Mouse (Mus musculus): ENCODE data around the gene Cnbp. TPM values are rescaled to one million over a fixed set of nuclear protein-coding genes. Genes with fewer than 3 reads are reported as not detected.

Gene Cnbp
- polyA plus RNA-seq, 1 experiment: 237 TPM

- WGBS: 30% methylated on average over 9 of the region's 9 CpGs
- no peak overlapping the region for H3K27ac ChIP-seq (ENCODE audit: control insufficient read depth, insufficient read depth, low read depth, low read length, poor library complexity)
- no peak for TF ChIP-seq POLR2A (IDR thresholded peaks at IDR 0.05; ENCODE audit: borderline replicate concordance, control insufficient read depth, low read depth, low read length)
- H3K4me3 ChIP-seq (replicated peaks; ENCODE audit: control insufficient read depth, low read depth, low read length): no peak overlapping the region
- no peaks in the 10 kb centered on the region for H3K4me1 ChIP-seq (ENCODE audit: control insufficient read depth, insufficient read depth, low read length)
Observed at GRCm38 (mm10) chr6:87868871-87869506, 18.1 kb upstream of the Cnbp start.

DNA sequence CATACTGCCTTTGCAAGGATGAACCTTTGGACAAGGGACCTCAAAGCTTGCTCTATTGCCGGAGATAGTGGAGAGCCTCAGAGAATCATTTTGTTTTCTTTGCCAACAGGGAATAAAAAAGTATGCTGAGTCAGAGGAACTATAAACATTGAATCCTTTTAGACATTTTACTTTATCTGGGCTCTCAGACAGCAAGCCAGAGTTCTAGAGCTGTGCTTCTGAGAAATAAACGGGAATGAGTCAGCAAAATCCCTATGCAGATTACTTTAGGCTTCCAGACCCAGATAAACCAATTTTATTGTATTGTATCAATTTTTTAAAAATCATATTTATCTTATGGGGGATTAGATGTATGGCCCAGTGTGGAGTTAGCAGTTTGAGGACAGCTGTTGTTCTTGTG lies 16.4 kb upstream of the Cnbp start:
- TF ChIP-seq CTCF (IDR thresholded peaks at IDR 0.05; ENCODE audit: control insufficient read depth, insufficient read depth, low read length) (no peak), POLR2A (IDR thresholded peaks at IDR 0.05; ENCODE audit: borderline replicate concordance, control insufficient read depth, low read depth, low read length) (no peak)
- H3K4me3 ChIP-seq (replicated peaks; ENCODE audit: control insufficient read depth, low read depth, low read length): no peak overlapping the region
- no peak overlapping the region for H3K27ac ChIP-seq (ENCODE audit: control insufficient read depth, insufficient read depth, low read depth, low read length, poor library complexity)
- 34% methylated on average over 2 of the region's 2 CpGs for WGBS
- H3K4me1 ChIP-seq (ENCODE audit: control insufficient read depth, insufficient read depth, low read length): no peaks in the 10 kb centered on the region

- Histone ChIP-seq H3K4me3 (replicated peaks; ENCODE audit: control insufficient read depth, low read depth, low read length) (no peak overlapping the region), H3K27ac (ENCODE audit: control insufficient read depth, insufficient read depth, low read depth, low read length, poor library complexity) (no peak overlapping the region), H3K4me1 (ENCODE audit: control insufficient read depth, insufficient read depth, low read length) (no peaks in the 10 kb centered on the region)
- WGBS: 70% methylated on average over 6 of the region's 6 CpGs
- TF ChIP-seq POLR2A (IDR thresholded peaks at IDR 0.05; ENCODE audit: borderline replicate concordance, control insufficient read depth, low read depth, low read length): no peak
- no peak for TF ChIP-seq CTCF (IDR thresholded peaks at IDR 0.05; ENCODE audit: control insufficient read depth, insufficient read depth, low read length)
Observed at GRCm38 (mm10) chr6:87866211-87866610, 15.3 kb upstream of the Cnbp start.

- Histone ChIP-seq H3K4me1 (ENCODE audit: control insufficient read depth, insufficient read depth, low read length) (no peaks in the 10 kb centered on the region; the same call in 1 of the 2 replicates), H3K27ac (ENCODE audit: control insufficient read depth, insufficient read depth, low read depth, low read length, poor library complexity) (no peak overlapping the region), H3K4me3 (replicated peaks; ENCODE audit: control insufficient read depth, low read depth, low read length) (no peak overlapping the region)
- no peak for TF ChIP-seq CTCF (IDR thresholded peaks at IDR 0.05; ENCODE audit: control insufficient read depth, insufficient read depth, low read length)
- TF ChIP-seq POLR2A (IDR thresholded peaks at IDR 0.05; ENCODE audit: borderline replicate concordance, control insufficient read depth, low read depth, low read length): no peak
- 39% methylated on average over 1 of the region's 1 CpGs for WGBS
Observed at GRCm38 (mm10) chr6:87857071-87857470, 6.2 kb upstream of the Cnbp start.

DNA sequence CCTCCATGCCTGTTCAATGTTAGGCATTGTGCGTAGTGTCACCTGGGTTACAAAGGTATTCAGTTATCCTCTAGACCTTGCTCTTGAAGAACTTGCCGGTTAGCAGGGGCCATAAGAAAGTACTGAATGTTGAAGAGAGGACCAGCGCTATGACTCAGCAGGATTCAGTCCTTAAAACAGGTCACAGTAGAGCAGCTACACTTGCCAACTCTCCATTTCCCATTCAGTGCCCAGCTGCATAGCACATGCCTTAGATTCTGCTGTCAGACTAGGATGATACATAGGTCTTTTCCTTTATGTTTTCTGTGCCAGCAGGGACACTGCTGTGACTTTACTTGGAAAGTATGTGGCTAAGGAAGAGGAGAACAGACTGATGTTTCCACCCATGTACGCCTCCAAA lies 2.5 kb upstream of the Cnbp start:
- Histone ChIP-seq H3K4me3 (replicated peaks; ENCODE audit: control insufficient read depth, low read depth, low read length) (no peak overlapping the region), H3K27ac (ENCODE audit: control insufficient read depth, insufficient read depth, low read depth, low read length, poor library complexity) (no peak overlapping the region)
- 65% methylated on average over 4 of the region's 4 CpGs for WGBS

GRCm38 (mm10) chr6:87851871-87852270 lies 965 bp upstream of the Cnbp start:
- WGBS: 81% methylated on average over 6 of the region's 6 CpGs
- Histone ChIP-seq H3K27ac (ENCODE audit: control insufficient read depth, insufficient read depth, low read depth, low read length, poor library complexity) (no peak overlapping the region), H3K4me1 (ENCODE audit: control insufficient read depth, insufficient read depth, low read length) (peaks cover 3% of the 10 kb centered on the region; the same call in 1 of the 2 replicates), H3K4me3 (replicated peaks; ENCODE audit: control insufficient read depth, low read depth, low read length) (no peak overlapping the region)
- no peak for TF ChIP-seq POLR2A (IDR thresholded peaks at IDR 0.05; ENCODE audit: borderline replicate concordance, control insufficient read depth, low read depth, low read length)
- TF ChIP-seq CTCF (IDR thresholded peaks at IDR 0.05; ENCODE audit: control insufficient read depth, insufficient read depth, low read length): no peak

More for the DNA sequence above, 2.5 kb upstream of the Cnbp start:
- H3K4me1 ChIP-seq (ENCODE audit: control insufficient read depth, insufficient read depth, low read length): peaks cover 1% of the 10 kb centered on the region; the same call in 1 of the 2 replicates
- TF ChIP-seq CTCF (IDR thresholded peaks at IDR 0.05; ENCODE audit: control insufficient read depth, insufficient read depth, low read length) (no peak), POLR2A (IDR thresholded peaks at IDR 0.05; ENCODE audit: borderline replicate concordance, control insufficient read depth, low read depth, low read length) (no peak)

- Histone ChIP-seq H3K27ac (ENCODE audit: control insufficient read depth, insufficient read depth, low read depth, low read length, poor library complexity) (peak overlapping the region; percentile 94), H3K4me3 (replicated peaks; ENCODE audit: control insufficient read depth, low read depth, low read length) (peak overlapping the region; percentile 95), H3K4me1 (ENCODE audit: control insufficient read depth, insufficient read depth, low read length) (peaks cover 3% of the 10 kb centered on the region; the same call in 1 of the 2 replicates)
- WGBS: under 1% methylated on average over 73 of the region's 73 CpGs
- TF ChIP-seq CTCF (IDR thresholded peaks at IDR 0.05; ENCODE audit: control insufficient read depth, insufficient read depth, low read length) (no peak), POLR2A (IDR thresholded peaks at IDR 0.05; ENCODE audit: borderline replicate concordance, control insufficient read depth, low read depth, low read length) (no peak)
Observed at GRCm38 (mm10) chr6:87850155-87850899, 579 bp downstream of the Cnbp start.

DNA sequence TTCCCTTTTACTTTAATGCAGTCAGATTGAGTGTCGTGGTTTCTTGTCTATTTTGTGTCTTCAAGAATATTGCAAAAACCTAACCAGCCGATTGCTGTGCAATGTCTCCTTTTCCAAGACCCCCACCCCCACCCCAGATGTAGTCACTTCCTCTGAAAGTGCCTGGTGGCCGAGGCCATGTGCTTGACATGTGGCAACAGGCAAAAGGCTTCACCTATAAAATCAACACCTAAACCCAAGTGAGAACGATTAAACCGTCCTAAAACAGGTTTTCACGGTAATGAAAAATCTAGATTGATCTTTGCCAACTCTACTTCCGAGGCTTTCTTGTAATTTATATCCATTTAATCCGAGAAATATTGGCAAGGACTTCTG lies 1.1 kb downstream of the Cnbp start:
- TF ChIP-seq CTCF (IDR thresholded peaks at IDR 0.05; ENCODE audit: control insufficient read depth, insufficient read depth, low read length) (no peak), POLR2A (IDR thresholded peaks at IDR 0.05; ENCODE audit: borderline replicate concordance, control insufficient read depth, low read depth, low read length) (no peak)
- H3K27ac ChIP-seq (ENCODE audit: control insufficient read depth, insufficient read depth, low read depth, low read length, poor library complexity): no peak overlapping the region
- WGBS: 0% methylated on average over 8 of the region's 8 CpGs
- H3K4me1 ChIP-seq (ENCODE audit: control insufficient read depth, insufficient read depth, low read length): peaks cover 3% of the 10 kb centered on the region; the same call in 1 of the 2 replicates
- H3K4me3 ChIP-seq (replicated peaks; ENCODE audit: control insufficient read depth, low read depth, low read length): peak overlapping the region; percentile 95

Measured in bone marrow, adult 2 months (tissue).